Mouse (Mus musculus): ENCODE data around the gene Neurog1.

Gene Neurog1

DNA sequence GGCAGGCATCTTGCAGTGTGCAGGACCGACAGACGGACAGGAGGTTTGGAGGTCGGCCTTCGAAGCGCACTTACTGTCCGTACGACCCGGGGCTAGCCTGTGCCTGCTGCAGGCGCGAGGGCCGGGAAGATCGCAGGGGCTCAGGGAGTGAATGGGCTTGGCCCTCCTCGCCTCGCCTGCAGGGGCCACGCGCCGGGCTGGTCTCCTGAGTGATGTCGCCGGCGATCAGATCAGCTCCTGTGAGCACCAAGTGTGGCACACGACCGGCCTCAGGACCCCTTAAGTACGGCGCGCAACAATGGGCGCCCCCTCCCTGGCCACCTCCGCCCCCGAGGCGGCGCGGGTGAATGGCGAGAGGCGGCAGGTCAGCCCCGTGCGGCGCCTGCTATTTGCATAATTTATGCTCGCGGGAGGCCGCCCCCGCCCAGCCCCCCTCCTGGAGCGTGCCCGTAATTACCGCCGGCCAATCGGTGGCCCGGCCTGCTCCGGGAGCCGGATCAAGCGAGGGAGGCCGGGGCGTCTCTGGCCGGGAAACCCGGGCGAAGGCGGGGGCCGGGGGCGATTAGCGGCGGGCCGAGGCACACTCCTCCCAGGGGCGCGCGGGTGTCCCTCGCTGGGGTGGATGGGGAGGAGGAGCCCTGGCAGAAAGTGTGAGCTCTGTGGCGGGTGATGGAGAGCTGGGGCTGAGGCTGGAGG lies at the start of gene Neurog1:
TSS of gene Neurog1 (minus strand) at position 240 of the 696 bp plus-strand sequence.
- no peak for DNase-seq (ENCODE audit: extremely low spot score, low read depth, low spot score)

DNA sequence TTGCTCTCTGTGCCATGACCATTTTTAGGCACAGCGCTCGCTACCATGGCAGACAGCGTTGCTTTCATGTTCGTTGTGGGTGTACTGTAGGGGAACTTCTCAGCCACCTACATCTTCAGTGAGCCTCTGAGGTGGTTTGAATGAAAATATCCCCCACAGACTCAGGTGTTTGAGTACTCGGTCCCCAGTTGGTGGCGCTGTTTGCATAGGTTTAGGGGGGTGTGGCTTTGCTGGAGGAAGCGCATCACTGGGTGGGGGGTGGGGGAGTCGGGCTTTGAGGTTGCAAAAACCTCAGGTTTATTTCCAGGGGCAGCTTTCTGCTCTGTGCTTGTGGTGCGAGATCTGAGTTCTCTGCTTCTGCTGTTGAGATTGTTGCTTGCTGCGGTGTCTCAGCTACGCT lies 47.4 kb upstream of the Neurog1 start:
- no peak for DNase-seq (ENCODE audit: extremely low spot score, low read depth, low spot score)

DNA sequence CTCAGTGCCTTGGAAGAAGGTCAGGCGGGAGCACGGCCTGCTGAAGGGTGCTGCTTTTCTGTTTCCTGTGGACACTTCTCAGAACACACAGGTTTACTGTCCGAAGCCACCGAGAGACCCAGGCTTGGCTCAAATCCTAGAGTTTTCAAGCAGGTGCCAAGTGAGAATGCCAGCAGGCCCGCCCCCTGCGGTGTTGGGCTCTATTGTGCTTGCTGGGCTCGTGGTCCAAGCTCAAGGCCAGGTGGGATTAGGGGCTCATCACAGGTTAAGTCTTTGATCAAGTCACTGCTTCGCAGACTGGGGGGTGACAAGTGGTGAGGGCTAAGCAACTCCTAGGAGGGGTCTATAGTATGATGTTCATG lies 44.7 kb upstream of the Neurog1 start:
- DNase-seq (ENCODE audit: extremely low spot score, low read depth, low spot score): no peak

DNA sequence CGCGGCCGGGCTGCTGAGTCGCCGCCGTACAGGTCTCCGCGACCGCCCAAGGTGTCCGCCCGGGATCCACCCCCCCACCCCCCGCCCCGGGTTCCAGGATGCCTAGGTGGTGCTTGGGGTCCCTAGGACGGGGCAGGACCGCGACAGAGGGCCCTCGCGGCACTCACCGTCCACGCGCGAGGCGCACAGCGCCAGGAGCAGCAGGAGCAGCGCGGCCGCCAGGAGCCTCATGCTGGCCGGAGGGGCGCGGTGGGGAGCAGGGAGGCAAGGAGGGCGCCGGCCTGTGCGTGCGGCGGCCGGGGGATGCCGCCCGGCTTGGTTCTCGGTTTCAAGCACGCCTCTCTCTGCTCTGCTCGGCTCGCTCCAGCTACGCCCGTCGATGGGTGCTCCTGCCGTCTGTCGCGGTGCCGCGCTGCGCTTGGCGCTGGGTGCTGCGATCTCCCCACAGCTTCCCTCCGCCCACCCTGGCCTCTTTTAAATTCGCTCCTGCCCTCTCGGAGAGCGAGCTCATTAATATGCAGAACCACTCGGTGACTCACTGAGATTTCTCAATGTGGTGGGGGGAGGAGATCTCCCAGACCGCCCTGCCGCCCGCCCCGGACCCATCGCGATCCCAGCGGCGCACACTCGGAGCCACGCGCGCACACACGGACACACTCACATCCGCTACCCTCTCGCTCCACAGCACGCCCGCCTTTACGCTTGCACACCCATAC lies 44.1 kb upstream of the Neurog1 start, which contains the start of gene Cxcl14:
TSS of gene Cxcl14 (minus strand) at position 609 of the 716 bp plus-strand sequence.
- no peak for DNase-seq (ENCODE audit: extremely low spot score, low read depth, low spot score)

DNA sequence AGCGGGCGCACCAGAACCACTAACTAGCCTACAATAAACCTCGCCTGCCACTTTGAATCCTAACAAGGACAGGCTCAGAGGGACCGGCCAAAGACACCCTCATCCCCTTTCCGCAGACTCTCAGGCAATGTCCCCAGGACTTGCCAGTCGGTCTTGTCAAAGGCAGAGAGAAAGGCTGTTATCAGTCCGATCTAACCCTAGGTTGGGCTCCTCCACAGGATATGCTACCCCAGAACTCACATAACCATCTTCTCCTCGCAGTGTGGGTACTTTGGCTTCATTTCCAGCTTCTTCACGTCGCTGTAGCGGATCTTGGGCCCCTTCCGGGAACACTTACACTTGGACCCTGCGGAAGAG lies 43.6 kb upstream of the Neurog1 start:
- DNase-seq (ENCODE audit: extremely low spot score, low read depth, low spot score): no peak

DNA sequence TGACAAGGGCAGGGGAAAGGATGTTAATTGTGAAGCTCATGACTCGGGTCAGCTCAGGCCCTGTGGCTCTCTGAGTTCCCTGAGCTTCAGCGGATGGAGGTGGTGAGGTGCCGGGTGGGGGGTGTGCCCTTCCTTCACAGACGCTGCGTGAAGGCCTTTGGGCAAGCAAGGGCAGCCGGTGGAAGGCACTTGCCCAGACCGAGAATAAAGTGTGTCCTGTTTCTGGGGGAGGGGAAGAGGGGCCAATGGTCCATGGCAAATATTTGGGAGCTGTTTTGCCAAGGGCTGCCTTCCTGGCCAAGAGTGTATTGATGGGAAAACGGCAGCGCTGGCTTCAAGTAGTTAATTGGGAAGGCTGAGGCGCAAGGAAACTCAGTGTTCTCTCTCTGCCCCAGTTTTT lies 42.9 kb upstream of the Neurog1 start:
- no peak for DNase-seq (ENCODE audit: extremely low spot score, low read depth, low spot score)

DNA sequence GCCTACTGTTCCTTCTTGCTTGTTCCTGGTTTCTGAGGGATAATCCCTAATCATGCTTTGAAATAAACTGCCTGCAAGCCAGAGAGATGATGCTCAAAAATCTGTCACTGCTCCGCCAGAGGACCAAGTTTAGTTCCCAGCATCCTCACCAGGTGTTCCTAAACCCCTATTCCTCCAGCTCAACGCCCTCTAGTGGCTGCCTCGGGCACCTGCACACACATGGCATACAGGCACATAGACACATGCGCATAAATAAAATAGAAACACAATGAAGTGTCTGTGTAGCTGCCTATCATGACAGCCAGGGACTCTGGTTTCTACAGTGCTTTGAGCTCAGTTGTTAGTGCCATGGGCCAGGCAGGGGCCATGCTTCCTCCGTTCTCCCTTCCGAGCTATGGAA lies 38.0 kb upstream of the Neurog1 start:
- DNase-seq (ENCODE audit: extremely low spot score, low read depth, low spot score): no peak

DNA sequence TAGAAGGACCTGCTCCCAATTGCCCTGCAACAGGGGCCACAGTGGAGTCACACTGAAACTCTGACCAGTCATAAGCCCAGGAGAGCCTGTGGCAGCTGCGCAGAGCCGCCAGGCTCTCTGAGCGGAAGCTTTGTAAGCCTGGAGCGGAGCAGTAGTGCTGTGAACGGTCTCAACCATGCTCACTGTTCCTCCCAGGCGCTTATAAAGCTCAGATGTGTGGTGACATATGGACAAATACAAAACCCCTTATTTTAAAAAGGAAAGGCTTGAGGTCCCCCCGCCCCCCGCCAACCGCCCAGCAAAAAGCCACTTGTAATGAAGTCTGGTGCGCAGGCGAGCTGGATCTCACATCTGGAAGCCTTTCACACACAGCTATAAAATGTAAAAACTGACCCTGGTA lies 37.3 kb upstream of the Neurog1 start:
- no peak for DNase-seq (ENCODE audit: extremely low spot score, low read depth, low spot score)

DNA sequence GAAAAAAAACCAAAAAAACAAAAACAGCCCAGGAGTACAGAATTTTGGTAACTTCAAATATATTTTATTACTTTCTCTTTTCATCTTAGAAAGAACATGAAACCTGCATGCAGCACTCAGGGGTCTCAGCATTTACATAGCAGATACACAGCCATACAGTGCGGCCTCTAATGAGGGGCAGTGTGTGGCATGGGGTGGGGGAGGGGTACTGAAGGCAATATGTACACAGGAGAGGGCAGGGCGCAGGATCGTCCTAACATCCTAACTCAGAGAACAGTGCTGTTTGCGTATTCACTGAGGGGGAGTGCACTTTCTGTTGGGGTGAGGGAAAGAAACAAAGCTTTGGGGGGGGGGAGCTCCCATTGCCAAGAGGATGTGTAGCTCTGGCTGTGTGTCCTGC lies 36.6 kb upstream of the Neurog1 start:
- DNase-seq (ENCODE audit: extremely low spot score, low read depth, low spot score): no peak

DNA sequence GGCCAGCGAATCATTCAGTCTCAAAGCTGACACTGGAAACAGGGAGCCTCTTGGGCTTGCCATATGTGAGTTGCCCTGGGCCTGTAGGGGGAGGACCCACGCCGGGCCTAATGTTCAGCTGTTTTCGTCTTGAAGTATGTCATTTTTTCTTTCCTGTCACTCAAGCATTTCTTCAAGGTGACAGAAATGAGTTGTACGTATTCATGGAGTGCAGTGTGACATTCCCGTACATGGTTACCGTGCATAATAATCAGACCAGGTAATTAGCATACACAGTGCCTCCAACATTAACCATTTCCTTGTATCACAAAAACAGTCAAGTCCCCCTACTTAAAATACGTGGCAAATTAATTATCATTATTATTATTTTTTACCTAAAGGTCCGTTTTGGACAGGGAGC lies 35.1 kb upstream of the Neurog1 start:
- no peak for DNase-seq (ENCODE audit: extremely low spot score, low read depth, low spot score)

DNA sequence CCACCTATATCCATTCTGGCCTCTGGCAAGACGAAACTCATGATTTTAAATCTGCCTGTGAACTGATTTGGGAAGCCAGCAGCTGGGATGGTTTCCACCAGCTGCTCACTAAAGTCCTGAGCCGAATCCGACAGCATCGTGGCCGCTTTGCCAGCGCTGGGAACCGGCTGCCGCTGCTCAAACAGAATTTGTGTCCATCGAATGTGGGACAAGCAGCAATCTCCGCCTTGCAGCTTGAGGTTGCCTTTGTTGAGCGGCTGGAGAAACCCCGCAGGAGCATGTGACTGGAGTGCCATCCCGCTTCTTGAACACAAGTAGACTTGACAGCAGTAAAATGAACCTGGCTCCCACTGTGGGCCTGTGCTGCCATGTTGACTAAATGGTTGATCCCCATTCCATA lies 31.4 kb upstream of the Neurog1 start:
- DNase-seq (ENCODE audit: extremely low spot score, low read depth, low spot score): no peak

DNA sequence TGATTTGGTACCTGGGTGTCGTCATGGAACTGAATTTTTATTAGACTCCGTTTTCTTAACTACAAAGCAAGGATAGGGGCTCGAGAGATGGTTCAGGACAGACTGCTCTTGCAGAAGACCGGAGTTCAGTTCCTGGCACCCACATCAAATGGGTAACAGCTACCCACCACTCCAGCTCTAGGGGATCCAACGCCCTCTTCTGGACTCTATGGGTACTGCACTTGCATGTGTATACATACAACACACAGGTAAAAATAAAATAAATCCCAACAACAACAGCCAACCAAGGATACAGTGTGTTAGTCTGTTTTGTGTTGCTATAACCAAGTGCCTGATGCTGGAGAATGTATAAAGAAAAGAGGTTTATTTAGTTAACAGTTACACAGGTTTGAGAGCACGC lies 28.4 kb upstream of the Neurog1 start:
- DNase-seq (ENCODE audit: extremely low spot score, low read depth, low spot score): no peak

DNA sequence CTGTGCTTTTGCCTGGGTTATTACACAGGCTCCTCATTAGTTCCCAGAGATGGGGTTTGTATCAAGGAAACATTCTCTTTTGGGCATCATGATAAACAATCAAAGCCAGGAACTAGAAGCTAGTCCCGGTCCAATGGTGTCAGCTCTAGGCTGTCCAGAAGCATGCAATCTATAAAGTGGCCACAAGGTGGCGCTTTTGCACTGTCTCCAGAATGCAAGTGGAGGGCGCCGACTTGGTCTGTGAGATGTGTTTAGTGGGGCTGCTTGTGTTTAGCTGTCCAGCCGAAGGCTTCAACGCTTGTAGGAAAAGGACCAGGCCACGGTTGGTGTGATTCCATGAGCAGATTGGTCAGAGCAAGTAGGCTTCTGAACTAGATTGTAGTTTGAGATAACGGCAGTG lies 27.5 kb upstream of the Neurog1 start:
- DNase-seq (ENCODE audit: extremely low spot score, low read depth, low spot score): peak; percentile 74

DNA sequence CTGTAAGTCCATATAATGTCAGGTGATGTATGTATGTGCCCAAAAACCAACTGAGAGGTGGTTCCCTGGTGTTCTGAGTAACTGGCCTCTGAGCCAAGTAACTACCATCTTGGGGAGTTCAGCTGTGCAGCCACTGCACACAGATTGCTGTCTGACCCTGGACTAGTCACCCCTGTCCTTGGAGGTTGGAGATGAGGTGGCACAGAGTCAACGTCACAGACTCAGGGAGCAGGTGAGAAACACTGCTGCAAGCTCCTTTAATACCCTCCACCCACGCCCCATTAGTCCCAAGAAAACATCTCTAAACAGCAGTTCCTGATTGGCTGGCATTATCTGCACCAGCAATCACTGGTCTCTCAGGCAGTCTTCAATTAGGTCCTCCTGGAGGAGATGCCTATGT lies 23.2 kb upstream of the Neurog1 start:
- DNase-seq (ENCODE audit: extremely low spot score, low read depth, low spot score): no peak

DNA sequence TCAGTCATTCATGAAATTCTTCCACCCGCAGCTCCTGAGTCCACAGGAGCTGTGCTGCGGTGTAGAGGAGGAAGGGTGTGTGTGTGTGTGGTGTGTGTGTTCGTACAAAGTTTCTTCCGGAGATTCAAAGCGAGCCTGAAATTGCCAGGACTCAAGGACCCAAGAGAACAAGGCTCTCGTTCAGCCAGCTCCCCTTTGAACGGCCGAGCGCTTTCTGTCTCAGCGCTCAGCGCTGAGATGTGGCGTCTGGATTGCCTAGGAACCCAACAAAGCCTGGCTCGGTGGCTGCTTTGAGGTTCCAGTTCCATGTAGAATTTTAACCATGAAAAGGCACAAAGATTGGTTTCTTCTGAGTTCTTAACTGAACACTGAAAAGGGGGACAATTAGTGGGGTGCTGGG lies 18.2 kb upstream of the Neurog1 start:
- DNase-seq (ENCODE audit: extremely low spot score, low read depth, low spot score): no peak

DNA sequence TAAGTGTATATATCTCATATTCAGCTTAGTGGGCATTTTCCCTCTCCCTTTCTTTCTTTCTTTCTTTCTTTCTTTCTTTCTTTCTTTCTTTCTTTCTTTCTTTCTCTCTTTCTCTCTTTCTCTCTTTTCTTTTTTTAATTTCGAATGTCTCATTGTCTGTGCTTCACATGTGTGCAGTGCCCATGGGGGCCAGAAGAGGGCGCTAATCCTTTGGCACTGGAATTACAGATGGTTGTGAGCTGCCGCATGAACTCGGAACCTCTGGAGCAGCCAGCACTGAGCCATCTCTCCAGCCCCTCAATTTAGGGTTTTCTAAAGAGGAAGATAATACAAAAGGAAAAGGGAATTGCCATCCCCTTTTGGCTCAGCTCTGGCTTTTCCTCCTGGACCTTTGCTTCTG lies 15.4 kb upstream of the Neurog1 start:
- no peak for DNase-seq (ENCODE audit: extremely low spot score, low read depth, low spot score)

DNA sequence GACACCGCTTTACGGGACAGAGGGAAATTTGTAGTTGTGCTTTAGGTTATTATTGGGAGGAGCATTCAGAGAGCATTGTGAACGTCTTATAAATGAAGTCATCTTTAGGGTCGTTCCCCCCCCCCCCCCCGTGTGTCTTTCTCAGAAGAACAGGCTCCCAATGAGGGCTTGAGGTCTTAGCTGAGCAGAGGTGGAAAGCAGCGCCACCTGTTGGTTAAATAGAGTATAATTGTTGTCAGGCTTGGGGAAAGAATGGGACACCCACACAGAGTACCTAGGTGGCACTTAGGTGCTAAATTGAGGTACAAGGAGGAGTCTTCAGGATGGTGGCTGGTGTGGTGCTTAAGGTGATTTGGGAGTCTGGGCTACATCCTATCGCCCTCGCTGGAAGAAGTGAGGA lies 14.5 kb upstream of the Neurog1 start:
- no peak for DNase-seq (ENCODE audit: extremely low spot score, low read depth, low spot score)

DNA sequence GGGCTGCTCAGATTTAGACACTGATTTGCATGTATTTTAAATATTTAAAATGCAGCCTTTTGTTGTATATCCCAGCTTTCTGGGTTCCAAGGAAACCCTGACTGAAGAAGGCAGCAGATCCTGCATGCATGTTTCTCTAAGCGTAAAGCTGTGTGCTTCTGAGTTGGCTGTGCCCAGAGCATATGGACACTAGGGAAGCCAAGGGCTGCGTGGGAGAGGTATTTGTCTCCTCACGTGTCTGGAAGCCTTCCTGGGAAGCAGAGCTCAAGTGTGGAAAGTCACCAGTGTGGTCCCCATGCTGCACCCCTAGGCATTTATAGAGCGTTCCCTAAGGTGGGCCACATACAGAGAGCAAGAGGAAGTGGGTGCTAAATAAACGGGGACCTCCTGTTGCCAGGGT lies 13.7 kb upstream of the Neurog1 start:
- DNase-seq (ENCODE audit: extremely low spot score, low read depth, low spot score): no peak

DNA sequence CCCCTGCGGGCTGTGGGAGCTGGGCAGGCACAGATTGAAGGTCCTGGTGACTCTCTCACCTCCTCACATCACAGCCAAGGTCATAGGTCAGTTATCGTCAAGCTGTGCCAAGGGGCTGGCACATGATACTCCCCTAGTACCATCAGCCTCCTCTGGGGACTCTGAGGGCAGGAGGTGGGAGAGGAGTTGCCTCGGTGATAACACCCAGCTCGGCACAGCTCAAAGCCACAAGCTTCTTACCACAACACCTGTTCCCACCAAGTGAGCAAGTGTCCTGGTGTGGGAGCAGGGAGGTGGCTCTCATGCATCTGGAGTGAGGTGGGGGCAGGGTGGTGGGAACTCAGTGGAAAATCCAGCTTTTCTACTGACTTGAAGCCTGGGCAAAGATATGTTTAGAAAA lies 10.3 kb upstream of the Neurog1 start:
- no peak for DNase-seq (ENCODE audit: extremely low spot score, low read depth, low spot score)

DNA sequence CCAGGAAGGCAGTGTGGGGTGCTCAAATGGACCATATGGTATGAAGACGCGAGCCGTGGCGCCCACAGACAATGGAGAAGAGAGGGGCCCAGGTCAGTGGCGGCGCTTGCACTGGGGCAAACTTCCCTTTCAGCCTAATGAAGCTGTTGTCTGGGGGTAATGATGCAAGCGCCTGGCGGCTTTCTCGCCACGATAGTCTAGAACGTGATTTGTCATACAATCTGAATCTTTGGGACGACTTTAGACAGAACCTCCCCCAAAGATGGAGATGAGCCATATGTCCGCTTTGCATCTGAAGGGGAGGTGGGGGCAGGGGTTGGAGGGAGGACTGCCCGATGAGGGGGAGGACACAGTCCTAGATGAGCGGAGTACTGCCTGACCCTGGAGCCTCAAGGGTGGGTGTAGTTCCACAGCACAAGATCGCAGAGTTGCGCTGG lies 8.4 kb upstream of the Neurog1 start:
- no peak for DNase-seq (ENCODE audit: extremely low spot score, low read depth, low spot score)

DNA sequence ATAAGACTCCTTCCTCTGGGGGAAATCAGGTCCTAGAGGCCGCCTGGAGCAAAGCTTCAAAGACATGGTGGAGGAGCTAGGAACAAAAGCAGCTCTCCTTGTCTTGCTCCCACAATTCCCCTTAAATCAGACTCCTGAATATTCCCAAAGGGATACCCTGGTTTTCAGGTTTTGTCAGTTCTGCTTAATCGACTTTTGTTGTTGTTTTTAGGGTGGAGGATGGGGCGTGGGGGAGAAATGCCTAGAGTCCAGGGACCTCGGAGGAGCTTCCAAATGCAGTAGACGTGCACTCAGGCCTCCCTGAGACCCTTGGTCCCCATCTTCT lies 7.9 kb upstream of the Neurog1 start:
- DNase-seq (ENCODE audit: extremely low spot score, low read depth, low spot score): no peak

DNA sequence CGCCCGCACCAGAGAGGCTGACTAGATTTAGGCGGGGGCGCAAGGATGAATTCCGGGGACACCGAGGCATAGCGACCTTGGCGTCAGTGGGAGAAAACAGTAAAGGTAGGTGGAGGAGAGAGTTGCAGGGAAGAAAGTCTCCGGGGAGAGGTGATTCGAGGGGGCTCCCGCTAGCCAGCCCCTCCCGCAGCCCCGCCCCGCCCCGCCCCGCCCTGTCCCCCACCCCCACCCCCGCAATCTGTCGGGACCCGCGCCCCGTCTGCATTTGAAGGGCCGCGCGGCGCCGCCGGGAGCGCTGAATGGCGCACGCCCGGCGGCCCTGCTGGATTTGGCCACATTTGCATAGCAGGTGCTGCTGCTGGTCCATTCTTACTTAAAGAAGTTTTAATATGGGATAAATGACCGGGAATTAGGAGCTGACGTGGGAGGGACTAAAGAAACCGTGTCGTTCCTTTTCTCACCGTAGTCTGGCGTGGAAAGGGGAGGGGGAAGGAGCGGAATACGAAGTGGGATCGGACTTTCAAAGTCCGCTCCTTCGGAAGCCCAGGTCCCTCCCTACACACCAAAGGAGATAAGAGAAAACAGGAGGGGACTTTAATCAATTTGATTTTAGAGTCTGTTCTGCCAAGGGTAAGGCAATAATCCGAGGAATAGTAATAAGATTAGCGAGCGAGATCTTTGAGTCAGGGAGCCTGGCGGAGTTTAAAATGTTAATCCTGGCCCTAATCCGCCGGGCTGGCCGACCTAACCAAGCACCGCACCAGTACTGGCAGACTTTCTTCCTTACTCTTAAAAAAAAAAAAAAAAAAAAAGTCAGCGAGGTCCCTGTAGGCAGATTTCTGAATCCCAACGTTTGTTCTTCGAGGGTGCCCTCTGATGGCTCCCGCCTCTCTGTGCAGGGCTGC lies 7.3 kb upstream of the Neurog1 start:
- no peak for DNase-seq (ENCODE audit: extremely low spot score, low read depth, low spot score)
